Mouse (Mus musculus) T-helper 1 cell (primary cell): ENCODE measurements around the gene Mcat.
"Not testable (repeated sequence)": the region's sequence is repeated elsewhere in the genome, so short reads cannot be mapped to it uniquely, and the experiment has no call there.

Experiments
- in situ Hi-C: fragments of 300-600 bp; cut with MboI, MseI; formaldehyde crosslinking; loops from one replicate; pipeline ENCODE4 v1.15.1; 2025; ENCODE audit warnings: high pct_unique_total_duplicates

Gene Mcat

GRCm38 (mm10) chr15:83510805-83511405, 52.7 kb downstream of the Mcat start, which contains the start of gene Ttll1:
Gene Ttll1, minus strand, starts transcription at chr15:83510893.
- in situ Hi-C loops: no loop called here

GRCm38 (mm10) chr15:83509950-83510804, 53.4 kb downstream of the Mcat start:
- in situ Hi-C loops: no loop called here

- in situ Hi-C loops: not testable (repeated sequence)
These were observed 62.1 kb downstream of the Mcat start for GRCm38 (mm10) chr15:83501483-83501882.

GRCm38 (mm10) chr15:83500352-83500751, 63.2 kb downstream of the Mcat start:
- in situ Hi-C loops: no loop called here

GRCm38 (mm10) chr15:83499211-83499755, 64.3 kb downstream of the Mcat start:
- in situ Hi-C loops: no loop called here

GRCm38 (mm10) chr15:83497299-83497698, 66.3 kb downstream of the Mcat start:
- in situ Hi-C loops: no loop called here
